Mouse (Mus musculus): ENCODE results near the gene Acoxl.

Acoxl gene

DNA sequence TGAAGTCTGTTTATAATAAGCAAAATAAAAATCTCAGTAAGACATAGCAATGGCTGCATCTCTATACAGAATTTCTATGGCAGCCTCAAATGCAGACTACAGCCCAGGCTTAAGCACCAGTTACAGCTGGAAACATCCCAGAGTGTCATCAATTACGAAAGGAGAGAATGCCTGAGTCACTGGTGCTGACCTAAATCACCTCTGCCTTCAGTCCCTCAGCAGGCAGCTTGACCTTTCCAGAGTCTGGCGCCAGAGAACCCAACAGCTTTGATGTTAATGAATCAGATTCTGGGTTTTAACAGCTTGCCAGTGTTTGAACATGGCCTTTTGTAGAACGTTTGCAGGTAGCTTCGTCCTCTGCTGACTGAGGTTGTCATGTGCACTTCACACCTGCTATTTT is 193.4 kb downstream of the Acoxl start:
- DNase-seq (ENCODE audit: low spot score in 2 of 2), result no peak

DNA sequence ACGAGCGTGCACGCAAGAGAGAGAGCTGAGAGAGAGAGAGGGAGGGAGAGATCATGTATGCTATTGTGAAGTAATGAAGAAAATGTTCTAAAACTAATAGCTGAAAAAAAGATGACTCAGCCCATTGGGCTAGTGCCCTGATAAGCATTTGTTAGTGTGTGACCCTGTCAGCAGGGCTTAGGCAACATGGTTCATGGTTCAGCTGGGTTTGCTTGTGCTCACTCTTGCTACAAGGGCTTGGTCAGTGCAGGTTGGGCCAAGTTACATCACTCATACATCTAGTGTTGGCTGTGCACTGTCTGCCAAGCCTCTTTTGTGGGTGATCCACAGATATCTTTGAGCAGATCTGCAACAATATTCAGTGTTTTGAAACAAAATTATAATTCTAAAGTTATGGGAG is 194.8 kb downstream of the Acoxl start:
- no peak for DNase-seq (ENCODE audit: low spot score in 2 of 2)

DNA sequence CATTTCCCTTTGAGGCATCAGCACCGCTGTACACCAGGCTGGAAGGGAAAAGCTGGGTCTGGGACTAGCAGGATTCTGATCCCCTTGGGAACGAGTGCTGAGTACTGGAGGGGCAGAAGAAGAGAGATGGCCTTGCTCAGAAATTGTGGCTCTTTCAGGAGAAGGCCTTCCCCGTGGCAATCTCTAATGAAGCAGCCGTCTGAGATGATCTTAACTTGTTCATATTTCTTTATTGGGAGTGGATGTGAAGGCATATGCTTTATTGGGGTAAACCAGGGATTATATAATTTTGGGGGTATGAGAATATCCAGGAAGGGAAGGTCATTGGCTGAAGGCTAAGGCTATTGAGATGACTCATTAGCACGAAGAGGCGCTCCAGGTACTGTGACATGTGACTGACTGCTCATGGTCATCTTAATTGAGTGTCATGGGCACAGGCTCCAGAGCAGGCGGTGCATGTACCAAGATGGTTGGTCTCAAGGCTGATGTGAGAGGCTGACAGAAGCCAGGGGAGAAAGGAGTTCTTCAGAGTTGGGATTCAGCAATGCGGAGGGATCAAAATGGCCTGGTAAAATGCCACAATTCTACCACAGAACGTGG is 195.5 kb downstream of the Acoxl start:
- DNase-seq (ENCODE audit: low spot score in 2 of 2), result no peak

DNA sequence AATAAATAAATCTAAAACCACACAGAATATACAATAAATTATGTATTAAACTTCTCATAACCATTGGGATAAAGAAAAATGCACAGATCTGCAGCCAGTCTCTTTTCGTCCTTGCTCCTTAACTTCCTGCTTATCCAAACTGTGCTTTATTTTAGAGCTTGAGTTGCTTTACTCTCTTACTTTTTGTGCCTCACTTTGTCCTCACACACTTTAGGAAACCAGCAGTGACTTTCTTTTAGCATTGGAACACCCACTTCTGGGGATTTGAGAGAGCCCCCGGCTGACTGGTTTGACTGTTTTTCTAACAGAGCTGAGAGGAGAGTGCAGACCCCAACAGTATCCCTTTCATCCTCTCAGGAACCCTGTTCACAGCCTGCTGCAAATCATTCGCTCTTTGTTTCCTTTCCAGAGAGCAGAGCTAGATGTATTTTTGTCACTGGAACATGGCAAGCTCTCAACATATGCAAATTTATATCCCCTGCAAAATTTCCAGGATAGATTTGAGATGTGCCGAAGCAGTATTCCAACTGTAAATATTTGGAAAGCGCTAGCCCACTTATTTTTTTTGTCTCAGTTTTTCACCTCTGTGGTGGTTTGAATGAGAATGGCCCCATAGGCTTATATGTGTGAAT is 199.7 kb downstream of the Acoxl start:
- DNase-seq (ENCODE audit: low spot score in 2 of 2), result peak in 1 of 2 experiments; percentile 2

DNA sequence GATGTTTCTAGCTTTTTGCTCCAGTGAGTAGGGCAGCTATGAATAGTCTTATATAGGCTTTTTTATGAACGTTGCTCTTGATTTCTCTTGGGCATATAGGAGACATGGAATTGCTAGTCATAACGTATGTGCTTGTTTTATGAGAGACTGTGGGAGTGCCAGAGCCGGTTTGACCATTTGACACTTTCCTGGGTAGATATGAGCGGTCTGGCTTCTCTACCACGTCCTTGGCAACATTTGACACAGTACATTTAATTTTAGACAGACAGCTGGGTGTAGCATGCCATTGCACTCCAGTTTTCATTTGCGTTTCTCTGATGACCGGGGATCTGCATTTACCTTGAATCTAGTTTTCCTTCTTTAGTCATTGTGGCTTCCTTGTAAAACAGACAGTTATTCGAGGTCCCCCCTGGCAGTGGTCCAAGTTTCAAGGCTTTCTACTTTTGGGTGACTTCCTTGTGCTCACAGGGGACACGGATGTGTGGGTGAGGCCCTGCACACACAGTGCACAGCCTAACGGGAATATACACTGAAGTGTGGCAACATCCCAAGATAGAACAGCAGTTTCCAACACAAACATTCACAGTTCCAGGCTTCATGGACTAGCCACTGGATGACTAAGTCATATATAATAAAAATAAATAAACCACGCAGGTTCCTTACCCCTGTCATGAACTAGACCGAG is 202.5 kb downstream of the Acoxl start:
- DNase-seq (ENCODE audit: low spot score in 2 of 2), result peak in 1 of 2 experiments; percentile 9

DNA sequence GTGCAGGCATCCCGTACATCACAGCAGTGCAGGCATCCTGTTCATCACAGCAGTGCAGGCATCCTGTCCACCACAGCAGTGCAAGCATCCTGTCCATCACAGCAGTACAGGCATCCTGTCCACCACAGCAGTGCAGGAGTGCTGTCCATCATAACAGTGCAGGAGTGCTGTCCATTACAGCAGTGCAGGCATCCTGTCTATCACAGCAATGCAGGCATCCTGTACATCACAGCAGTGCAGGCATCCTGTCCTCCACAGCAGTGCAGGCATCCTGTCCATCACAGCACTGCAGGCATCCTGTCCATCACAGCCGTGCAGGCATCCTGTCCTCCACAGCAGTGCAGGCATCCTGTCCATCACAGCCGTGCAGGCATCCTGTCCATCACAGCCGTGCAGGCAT is 207.8 kb downstream of the Acoxl start:
- DNase-seq (ENCODE audit: low spot score in 2 of 2), result no peak

DNA sequence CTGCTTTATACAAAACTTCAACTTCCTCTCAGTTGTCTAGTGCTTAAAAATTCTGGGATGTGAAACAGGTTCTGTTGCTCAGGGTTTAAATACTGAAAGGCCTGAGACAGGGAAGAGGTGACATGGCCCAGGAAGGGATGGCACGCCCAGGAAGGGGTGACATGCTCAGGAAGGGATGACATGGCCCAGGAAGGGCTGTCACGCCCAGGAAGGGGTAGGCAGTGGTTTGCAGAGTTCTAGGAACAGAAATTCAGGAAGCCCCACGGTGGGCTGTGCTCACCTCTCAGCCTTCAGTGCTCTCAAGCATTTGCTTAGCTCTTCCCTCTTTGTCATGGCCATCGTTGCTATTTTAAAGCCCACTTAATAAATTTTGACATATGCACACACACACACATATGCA is 216.2 kb downstream of the Acoxl start:
- no peak for DNase-seq (ENCODE audit: low spot score in 2 of 2)

DNA sequence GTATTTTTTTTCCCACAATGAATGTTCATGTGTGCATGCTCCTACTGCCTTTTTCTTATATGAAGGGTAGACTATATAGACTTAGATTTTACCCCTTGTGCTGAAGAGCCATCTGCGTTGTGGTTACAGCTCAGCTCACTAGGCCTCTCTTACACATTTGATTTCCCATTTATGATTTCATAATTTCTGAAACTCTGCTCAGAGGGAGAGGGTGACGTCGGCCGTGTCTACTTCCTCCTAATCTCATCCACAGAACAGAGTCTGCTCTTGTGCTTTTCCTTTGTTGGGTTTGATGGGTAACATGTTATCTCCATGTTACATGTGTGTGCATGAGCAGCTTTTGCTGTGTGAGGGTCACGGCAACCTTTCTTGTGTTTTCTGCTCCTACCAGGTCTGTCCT is 219.2 kb downstream of the Acoxl start:
- no peak for DNase-seq (ENCODE audit: low spot score in 2 of 2)

DNA sequence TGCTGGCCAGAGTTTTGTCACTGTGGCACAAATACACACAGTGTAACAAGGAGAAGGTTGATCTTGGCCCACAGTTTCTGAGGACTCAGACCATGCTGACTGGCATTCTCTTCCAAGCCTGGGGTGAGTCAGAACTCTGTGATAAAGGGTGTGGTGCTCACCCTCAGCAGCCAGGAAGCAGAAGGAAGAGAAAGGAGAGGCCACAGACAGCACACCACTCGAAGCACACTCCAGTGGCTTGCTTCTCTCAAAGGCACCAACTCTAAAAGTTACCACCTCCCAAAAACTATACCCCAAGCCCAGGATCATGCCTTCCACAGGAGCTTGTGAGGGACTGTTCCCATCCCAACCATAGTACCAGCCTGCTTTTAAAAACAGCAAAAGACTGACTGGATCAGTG is 220.0 kb downstream of the Acoxl start:
- no peak for DNase-seq (ENCODE audit: low spot score in 2 of 2)

DNA sequence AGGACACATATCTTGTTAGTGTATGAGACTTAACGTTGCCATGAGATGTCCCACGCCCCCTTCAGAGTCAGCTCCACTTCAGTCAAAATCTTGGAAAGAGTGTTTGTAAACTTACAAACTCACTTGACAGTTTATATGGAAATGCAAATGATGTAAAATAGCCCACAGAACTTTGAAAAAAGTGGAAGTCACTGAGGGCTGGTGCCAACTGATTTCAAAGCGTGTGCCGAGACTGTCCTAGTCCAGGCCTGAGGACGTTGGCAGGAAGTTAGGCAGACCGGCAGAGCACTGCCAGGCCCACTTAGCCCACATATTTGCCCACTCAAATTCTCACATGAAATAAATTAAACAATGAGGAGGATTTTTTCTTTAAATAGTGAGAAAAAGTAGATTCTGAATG is 221.5 kb downstream of the Acoxl start:
- no peak for DNase-seq (ENCODE audit: low spot score in 2 of 2)

DNA sequence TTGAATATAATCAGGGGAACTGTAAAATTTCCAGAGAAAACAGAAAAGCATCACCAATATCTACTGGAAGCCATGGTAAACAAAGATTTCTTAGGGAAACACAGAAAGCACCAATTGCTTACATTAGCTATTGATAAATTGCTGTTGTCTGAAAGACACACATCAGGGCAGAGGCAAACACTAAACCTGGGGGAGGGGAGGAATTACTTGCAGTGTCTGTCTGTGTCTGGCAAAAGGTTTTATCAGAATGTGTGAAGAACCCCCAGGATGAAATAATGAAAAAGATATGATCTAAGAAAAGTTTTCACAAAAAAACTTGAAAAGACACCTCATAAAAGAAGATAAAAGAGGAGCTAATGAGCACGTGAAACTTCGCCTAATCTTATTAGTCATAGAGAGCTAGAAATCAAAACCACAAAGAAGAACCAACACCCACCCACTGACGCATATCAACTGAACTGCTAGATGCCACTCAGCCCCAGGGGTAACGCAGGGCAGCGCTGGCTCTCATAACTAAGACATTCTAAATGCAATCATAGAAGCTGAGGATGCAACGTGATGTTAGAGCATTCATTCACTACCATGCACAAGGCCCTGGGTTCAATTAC is 222.1 kb downstream of the Acoxl start:
- DNase-seq (ENCODE audit: low spot score in 2 of 2), result no peak

DNA sequence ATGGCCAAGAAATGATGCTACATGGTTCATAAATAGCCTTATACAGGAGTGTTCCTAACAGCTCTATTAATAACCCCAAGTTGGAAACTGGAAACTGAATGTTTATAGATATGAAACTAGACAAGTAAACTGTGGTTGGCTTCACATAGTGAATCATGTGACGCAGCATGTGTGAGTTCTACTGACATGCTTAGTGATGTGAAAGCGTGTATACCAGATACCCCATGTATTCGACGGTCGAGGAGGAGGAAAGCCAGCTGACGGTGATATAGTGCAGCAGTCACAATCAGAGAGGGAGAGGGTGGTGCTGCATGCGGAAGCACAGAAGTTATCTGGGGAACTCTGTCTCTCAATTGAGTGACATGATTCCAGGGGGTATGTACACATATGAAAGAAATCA is 222.8 kb downstream of the Acoxl start:
- DNase-seq (ENCODE audit: low spot score in 2 of 2), result no peak

DNA sequence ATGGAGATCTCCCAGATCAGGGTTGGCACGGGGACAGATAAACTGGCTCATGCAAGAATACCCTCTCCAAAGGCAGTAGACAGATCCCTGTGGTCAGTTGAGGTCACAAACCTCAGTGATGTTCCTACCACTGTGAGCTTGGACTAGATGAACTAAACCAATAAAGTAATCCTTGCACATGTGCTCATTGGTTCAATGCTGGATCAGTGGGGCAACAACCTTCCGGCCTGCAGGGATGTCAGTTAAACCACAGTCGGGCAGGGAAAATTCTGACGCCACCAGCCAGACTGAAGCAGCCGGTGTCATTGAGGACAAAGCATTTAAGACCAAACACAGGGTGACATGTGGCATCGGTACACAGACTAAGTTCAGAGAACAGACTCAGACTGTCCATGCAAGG is 224.1 kb downstream of the Acoxl start:
- no peak for DNase-seq (ENCODE audit: low spot score in 2 of 2)

DNA sequence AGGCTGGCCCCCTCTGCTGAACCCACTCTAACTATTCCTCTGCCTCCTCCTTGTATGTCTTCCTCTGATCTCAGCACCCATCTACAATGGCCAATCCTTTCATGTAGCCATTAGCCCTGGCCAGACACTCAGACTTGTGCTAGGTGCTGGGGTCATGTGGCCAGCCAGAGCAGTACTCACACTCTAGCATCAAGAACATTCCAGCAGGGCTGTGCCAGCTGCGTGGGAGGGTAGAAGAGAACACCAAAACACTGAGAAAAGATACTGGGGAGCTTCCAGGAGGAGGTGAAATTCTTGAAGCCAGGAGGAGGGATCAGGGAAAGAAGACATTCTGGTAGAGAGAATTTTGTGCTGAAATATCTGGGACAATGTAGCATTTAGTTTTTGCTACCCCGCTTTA is 226.3 kb downstream of the Acoxl start:
- no peak for DNase-seq (ENCODE audit: low spot score in 2 of 2)

DNA sequence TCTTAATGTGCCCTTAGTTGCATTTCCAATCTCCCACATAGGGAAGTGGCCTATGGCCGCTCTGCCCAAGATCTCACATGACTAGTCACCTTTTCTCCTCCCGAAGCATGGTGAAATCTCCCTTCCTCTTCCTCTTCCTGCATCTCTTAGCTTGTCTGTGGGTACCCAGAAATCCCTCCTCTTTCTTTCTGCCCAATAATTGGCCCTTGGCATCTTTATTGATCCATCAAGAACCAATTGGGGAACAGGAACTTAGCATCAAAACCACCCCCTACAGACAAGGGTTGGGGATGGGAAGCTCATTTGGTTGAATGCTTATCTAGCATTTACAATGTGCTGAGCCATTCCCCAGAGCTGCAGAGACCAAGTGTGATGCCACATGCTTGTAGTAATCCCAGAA is 226.9 kb downstream of the Acoxl start:
- DNase-seq (ENCODE audit: low spot score in 2 of 2), result no peak

DNA sequence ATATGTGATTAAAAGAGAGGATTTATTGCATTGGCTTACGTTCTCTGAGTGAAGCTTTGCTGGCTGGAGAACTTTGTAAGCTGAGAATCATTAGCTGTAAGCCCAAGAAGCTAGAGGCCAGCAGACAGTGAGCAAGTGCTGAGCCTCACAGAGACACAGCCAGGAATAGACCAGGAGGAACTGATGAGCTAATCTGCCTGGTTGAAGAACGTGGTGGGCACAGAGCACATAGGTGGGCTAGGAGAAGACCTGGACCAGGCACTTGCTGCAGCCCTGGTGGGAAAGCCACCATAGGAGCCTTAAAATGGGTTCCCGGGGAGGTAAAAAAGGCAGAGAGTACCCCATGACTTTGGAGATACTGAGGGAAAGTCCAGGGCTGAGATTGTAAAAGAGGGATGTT is 228.5 kb downstream of the Acoxl start:
- no peak for DNase-seq (ENCODE audit: low spot score in 2 of 2)

DNA sequence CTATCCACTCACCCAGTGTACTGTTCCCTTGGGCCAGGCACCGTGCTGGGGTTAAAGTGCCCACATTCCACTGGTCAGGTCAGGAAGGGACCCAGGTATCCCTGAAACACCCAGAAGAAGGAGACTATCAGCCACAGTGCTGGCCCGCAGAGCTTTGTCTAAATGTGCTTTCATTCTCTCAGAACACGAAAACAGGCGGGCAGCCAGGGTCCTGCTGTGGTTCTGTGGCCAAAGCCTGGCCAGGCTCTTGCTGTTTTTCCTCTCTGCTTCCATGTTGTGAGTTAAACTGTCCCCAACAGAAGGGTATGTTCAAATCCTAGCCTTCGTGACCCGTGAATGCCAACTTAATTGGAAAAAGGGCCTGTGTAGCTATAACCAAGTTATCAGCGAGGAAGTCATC is 228.9 kb downstream of the Acoxl start:
- DNase-seq (ENCODE audit: low spot score in 2 of 2), result no peak

DNA sequence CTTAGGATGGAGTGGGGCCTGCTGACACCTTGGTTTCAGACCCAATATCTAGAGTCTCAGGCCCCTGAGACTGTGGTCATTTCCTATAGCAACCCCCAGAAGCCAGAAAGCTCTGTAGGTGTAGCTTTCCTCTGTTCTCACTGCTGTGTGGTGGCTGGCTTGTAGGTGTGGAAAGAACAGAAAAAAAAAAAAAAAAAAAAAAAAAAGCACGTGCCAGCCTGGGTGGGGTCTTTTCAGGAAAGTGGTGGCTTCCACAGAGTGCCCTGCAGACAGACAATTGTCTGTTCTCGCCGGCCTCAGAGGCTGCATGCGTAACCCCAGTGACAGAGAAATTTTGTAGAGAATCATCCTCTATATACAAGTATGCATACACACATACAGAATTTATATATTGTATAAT is 229.5 kb downstream of the Acoxl start:
- DNase-seq (ENCODE audit: low spot score in 2 of 2), result no peak

DNA sequence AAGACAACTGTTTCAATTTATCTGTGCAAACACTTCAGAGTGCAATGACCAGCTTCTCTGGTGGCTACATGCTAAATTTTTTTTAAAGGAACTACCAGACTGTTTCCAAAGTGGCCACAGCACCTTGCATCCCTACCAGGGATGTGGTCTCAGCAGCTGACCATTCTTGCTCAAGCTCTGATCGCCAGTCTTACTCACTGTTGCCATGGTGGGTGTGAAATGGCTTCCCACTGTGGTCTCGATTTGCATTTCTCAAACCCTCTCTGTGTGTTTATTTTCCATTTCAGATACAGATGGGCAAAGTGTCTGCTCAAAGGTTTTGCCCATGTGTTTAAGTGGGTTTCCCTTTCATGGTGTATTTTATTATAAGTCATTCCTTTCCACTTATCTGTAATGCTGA is 230.3 kb downstream of the Acoxl start:
- no peak for DNase-seq (ENCODE audit: low spot score in 2 of 2)

DNA sequence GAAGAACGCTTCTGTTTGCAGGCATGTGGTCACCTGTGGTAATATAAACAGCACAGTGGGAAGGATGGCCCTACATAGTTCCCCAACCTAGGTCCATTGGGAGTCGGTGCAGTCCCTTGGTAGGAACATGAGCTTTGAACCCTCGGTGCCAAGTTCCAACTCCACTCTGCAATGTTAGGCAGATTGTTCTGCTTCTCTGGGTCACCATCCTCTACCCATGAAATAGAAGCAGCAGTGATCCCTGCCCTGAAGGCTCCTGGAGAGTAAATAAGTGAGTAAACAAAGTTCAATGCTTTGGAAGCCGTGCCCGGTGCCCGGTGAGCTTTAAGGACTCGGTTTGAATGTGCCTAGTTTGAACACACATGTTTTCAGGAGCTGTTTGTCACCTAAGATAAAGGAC is 233.1 kb downstream of the Acoxl start:
- no peak for DNase-seq (ENCODE audit: low spot score in 2 of 2)

DNA sequence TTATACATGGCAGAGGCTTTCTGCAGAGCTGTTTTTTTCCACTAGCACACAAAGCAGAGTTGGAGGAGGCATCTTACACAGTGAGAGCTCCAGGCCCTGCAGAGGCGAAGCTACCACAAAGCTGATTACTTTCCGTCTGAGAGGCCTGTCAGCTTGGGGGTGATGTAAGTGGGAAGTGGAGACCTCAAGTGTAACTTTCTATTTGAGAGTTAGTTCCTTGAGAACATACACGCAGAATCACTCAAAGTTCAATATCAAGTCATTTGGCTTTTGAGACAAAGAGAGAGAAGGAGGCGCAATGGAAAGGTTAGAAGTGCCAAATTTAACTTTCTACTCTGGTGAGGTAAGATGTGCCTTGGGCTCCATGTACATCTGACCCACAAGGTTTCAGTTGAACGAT is 234.3 kb downstream of the Acoxl start:
- DNase-seq (ENCODE audit: low spot score in 2 of 2), result no peak

DNA sequence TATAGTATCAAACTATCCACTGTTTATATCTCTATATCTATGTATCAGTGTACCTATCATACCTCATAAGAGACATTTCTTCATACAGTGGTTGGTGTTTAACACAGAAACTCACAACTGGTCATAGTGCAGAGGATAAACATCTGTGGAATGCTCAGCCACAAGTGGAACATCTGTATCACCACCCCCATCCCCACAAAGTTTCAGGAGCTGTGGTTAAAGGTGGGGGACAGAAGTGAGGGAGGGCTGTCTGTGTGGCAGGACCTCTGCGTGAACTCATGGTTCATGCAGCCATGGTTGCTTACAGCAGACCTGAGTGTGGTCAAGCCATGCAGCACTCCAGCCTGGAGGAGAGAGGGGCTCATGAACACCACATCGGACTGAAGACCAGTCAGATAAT is 234.9 kb downstream of the Acoxl start:
- no peak for DNase-seq (ENCODE audit: low spot score in 2 of 2)

DNA sequence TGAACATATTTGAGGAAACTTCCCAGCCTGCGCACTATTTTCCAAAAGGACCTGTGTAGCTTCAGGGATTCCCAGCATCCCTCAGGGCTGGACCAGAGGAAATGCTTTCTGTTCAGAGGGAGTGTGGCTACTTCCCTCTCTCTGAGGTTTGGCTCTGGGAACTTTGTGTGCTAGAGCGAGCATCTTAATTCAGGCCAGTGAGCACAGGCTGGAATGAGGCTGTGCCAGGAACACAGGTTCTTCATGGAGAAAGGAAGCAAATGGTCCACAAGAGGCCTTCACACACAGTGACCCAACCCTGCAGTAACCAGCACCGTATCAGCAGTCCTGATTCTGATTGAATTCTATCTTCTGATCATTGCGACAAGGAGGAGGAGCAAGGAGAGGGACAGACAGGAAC is 238.3 kb downstream of the Acoxl start:
- no peak for DNase-seq (ENCODE audit: low spot score in 2 of 2)

Data from right cerebral cortex, postnatal 36 days (tissue).